Mouse (Mus musculus) liver, embryonic 11.5 days (tissue): ENCODE measurements around the gene Phf7. TPM values are rescaled to one million over a fixed set of nuclear protein-coding genes. Genes with fewer than 3 reads are reported as not detected.

Experiments used
- ATAC-seq: fragments of 200-750 bp; cut with Nextera tagmentation; replicated peaks from 2 replicates; pipeline ENCODE4 v1.8.0; 2017; ENCODE audit warnings: moderate number of reproducible peaks, mild to moderate bottlenecking, moderate TSS enrichment, moderate library complexity; ENCODE audit not compliant: low FRiP score
- DNase-seq: peaks from one replicate; pipeline ENCODE4 v3.0.0-alpha.2; 2017; ENCODE audit warnings: low spot score
- H3K27ac ChIP-seq: fragments of 300-500 bp; sonication (generic); 2 replicates; pipeline ENCODE4 v1.5.1; 2014; ENCODE audit warnings: mild to moderate bottlenecking, low read depth, low read length, control low read depth
- H3K27me3 ChIP-seq: fragments of 300-500 bp; sonication (generic); replicated peaks from 2 replicates; pipeline ENCODE4 v1.6.1; 2014; ENCODE audit warnings: low read length, mixed read lengths; ENCODE audit not compliant: control insufficient read depth, insufficient read depth
- H3K36me3 ChIP-seq: fragments of 300-500 bp; sonication (generic); 2 replicates; pipeline ENCODE4 v1.6.1; 2014; ENCODE audit warnings: mild to moderate bottlenecking, low read length, moderate library complexity, mixed read lengths; ENCODE audit not compliant: control insufficient read depth, insufficient read depth
- H3K4me1 ChIP-seq: fragments of 300-500 bp; sonication (generic); replicated peaks from 2 replicates; pipeline ENCODE4 v1.6.1; 2014; ENCODE audit warnings: low read length, mixed read lengths; ENCODE audit not compliant: control insufficient read depth, insufficient read depth
- H3K4me2 ChIP-seq: fragments of 300-500 bp; sonication (generic); 2 replicates; pipeline ENCODE4 v1.6.1; 2014; ENCODE audit warnings: mild to moderate bottlenecking, control low read depth, moderate library complexity
- H3K4me3 ChIP-seq: fragments of 300-500 bp; sonication (generic); 2 replicates; pipeline ENCODE4 v1.5.1; 2014; ENCODE audit warnings: low read depth, low read length, control low read depth
- H3K9ac ChIP-seq: fragments of 300-500 bp; sonication (generic); 2 replicates; pipeline ENCODE4 v1.6.1; 2014; ENCODE audit warnings: low read depth, low read length, control low read depth
- H3K9me3 ChIP-seq: fragments of 300-500 bp; sonication (generic); 2 replicates; pipeline ENCODE4 v1.6.1; 2016; ENCODE audit warnings: low read length, inconsistent platforms, mixed read lengths; ENCODE audit not compliant: control insufficient read depth
- WGBS: fragments of 180-500 bp; shearing (Covaris S2); extraction: QIAGEN DNeasy Blood & Tissue Kit; methylation state at CpG from one replicate; pipeline ENCODE4 v1.1.7; 2014; 5-methylcytosine and 5-hydroxymethylcytosine counted together
- polyA plus RNA-seq: library from polyadenylated mRNA; unstranded; fragments of >200 nt; fragmentation: Nextera tagmentation; extraction: Ambion mirVana; gene quantifications from 2 replicates; pipeline ENCODE4 v1.2.1, GENCODE M21; 2014

Phf7 gene
- polyA plus RNA-seq, 1 experiment from 2014 or later: 15.0 TPM

DNA sequence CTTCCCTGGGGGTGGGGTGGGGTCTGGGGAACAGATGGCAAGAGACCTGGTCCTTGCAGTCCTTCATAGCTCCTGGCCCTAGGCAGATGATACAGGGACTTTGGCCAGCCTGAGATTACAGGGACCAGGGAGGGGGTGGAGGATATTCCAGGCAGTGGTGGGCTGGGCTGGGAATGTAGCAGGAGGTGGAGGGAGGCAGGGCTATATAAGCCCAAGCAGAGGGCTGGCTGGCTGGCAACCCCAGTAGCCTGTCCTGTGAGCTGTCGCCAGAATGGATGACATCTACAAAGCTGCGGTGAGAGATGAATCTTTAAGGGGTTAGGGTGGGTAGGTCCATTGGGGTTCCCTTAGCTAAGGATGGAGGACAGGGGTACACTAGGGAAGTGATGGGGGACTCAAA is 43.0 kb downstream of the Phf7 start, which contains the start of gene Tnnc1:
TSS of gene Tnnc1 (plus strand) at position 229 of the 400 bp plus-strand sequence.
- H3K4me3 ChIP-seq: peak within 1 kb of the TSS; percentile 85

DNA sequence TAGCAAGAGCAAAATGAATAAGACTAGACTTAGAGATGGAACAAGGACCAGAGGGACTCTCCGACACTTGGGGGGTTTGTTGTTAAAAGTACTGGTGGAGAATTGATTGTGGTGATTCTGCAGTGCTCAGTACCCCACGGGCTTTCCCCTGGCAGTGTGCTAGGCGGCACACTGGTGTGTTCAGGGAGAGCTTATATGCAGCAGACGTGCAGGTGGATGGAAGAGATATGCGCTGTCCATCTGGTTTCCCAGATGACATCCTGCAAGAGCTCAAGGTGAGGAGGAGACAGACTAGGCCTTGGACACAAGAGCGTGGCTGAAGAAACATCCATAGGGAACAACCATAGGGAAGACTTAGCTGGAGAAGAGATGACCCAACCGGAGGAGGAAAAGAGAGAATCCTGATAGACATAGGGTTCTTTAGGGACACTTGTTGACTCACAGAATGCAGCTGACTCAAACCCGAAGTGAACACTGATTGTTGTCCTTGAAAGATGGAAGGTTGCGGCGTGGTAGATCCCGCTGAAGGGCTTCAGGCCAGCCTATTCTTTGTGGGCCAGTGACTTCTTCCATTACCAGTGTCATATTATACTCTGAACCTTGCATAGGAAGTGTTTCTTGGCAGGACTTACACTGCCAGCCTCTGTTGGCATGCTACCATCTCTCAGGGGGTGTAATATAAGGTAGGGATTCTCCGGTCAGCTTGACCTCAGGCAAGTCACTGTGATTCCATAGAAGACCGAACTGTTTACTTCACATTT is 43.9 kb downstream of the Phf7 start:
- no peak for DNase-seq
- Histone ChIP-seq H3K4me3 (peak overlapping the region; percentile 85), H3K36me3 (peaks cover 15% of the 10 kb centered on the region; the same call in 1 of the 2 replicates), H3K9ac (peak overlapping the region; percentile 96), H3K4me1 (peaks cover 18% of the 10 kb centered on the region), H3K4me2 (peak overlapping the region; percentile 93), H3K27me3 (no peaks in the 10 kb centered on the region), H3K27ac (0 out of 2 replicates have a peak overlapping the region, but pooled peaks have one; percentile 86), H3K9me3 (no peaks in the 10 kb centered on the region)
- peak; percentile 66 for ATAC-seq
- WGBS: 77% methylated on average over 13 of the region's 13 CpGs

More for the DNA sequence above, 43.0 kb downstream of the Phf7 start, which contains the start of gene Tnnc1:
- Histone ChIP-seq H3K4me1 (peaks cover 18% of the 10 kb centered on the region), H3K9ac (peak within 1 kb of the TSS; percentile 96), H3K9me3 (no peaks in the 10 kb centered on the region), H3K4me2 (peak within 1 kb of the TSS; percentile 93), H3K27ac (no peak within 1 kb of the TSS), H3K27me3 (no peaks in the 10 kb centered on the region), H3K36me3 (peaks cover 8% of the 10 kb centered on the region; the same call in 1 of the 2 replicates)
- no peak for DNase-seq
- WGBS: 74% methylated on average over 2 of the region's 2 CpGs
- ATAC-seq: no peak

DNA sequence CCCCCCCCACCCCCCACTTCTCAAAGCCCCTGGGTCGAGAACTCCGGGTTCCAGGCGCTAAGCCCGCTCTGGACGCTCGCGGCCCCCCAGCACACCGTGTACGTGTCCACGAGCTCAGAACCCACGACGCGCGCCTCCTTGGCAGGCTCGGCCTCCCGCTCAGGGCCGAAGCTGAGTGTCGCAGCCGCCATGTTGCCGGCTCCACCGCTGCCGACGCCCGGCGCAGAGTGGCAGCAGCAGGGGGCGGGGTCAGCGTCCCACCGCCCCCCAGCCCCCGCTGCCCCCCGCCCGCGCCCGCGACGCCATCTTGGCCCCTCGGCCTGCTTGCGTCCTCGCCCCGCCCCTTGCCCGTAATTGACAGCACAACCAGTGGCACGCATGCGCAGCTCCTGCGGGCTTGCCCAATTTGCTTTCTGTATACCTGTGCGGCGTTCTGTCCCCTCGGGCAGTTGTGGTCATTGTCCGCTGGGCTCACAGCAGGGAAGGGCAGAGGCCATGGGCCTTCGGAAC is 44.6 kb downstream of the Phf7 start:
- Histone ChIP-seq H3K9me3 (no peaks in the 10 kb centered on the region), H3K27ac (peak overlapping the region; percentile 86), H3K4me1 (peaks cover 18% of the 10 kb centered on the region), H3K4me2 (peak overlapping the region; percentile 93), H3K27me3 (no peaks in the 10 kb centered on the region), H3K4me3 (peak overlapping the region; percentile 85), H3K36me3 (peaks cover 21% of the 10 kb centered on the region; the same call in 1 of the 2 replicates), H3K9ac (peak overlapping the region; percentile 96)
- ATAC-seq (peak; percentile 78), DNase-seq (peak; percentile 88)
- under 1% methylated on average over 48 of the region's 48 CpGs for WGBS

DNA sequence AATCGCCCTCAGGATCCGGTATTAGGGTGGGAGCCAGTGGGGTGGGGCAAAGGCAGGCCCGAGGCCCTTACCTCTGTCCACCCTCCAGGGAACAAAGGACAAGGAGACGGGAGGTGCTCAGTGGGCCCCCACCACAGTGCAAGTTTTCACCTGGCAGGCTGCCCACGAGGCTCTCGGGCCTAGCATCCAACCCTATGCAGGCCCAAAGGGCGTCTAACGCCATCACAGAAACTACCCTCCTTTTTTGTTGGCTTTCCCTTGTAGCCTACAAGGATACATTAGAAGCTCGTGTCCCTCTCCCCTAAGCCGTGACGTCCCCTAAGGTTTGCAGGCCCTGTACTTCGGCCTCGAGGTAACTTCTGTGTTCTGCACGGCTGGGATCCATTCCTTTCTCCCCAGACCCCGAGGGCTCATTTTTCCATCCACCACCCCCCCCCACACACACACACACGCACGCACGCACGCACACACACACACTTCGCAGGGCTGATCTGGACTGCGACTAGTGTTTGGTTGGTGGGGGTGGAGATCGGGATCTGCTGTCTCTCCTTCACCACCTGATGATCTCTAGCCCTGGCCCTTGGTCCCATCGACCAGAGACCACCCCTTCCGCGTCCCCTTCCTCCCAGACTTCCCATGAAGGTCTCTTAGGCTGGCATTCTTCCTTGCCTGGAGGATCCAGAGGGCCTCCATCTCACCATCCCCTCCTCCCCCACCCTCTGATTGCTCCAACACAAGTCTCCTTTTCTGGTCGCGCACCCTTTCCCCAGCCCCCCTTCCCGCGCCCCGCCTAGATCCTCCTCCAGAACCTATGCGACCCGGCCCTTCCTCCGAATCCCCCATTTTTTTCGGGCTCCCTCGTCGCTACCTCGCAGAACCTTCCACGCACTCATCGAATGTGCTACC is 45.3 kb downstream of the Phf7 start:
- ATAC-seq (peak; percentile 44), DNase-seq (peak; percentile 70)
- H3K9me3 ChIP-seq: no peaks in the 10 kb centered on the region
- H3K36me3 ChIP-seq: peaks cover 23% of the 10 kb centered on the region
- peak overlapping the region; percentile 86 for H3K27ac ChIP-seq
- H3K9ac ChIP-seq: peak overlapping the region; percentile 96
- whole genome bisulfite sequencing: under 1% methylated on average over 39 of the region's 39 CpGs
- no peaks in the 10 kb centered on the region for H3K27me3 ChIP-seq
- peak overlapping the region; percentile 85 for H3K4me3 ChIP-seq
- H3K4me2 ChIP-seq: peak overlapping the region; percentile 93
- peaks cover 18% of the 10 kb centered on the region for H3K4me1 ChIP-seq

DNA sequence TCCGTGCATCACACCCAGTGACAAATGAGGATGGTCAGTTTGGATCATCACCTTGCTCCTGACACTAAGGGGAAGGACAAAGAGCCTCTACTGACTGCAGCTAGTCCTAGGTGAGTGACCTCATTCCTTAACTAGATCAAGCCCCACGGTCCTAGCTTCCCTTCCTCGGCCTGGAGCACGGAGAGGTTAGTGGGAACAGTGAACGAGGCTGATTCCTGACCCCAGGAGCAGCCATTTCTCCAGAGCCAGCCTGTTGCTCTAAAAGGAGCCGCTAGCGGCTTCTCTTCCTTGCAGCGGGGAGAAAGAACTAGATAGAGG is 45.9 kb downstream of the Phf7 start:
- Histone ChIP-seq H3K4me3 (peak overlapping the region; percentile 85), H3K27me3 (no peaks in the 10 kb centered on the region), H3K4me1 (peaks cover 18% of the 10 kb centered on the region), H3K4me2 (peak overlapping the region; percentile 93), H3K27ac (peak overlapping the region; percentile 86), H3K9me3 (no peaks in the 10 kb centered on the region), H3K9ac (peak overlapping the region; percentile 96), H3K36me3 (peaks cover 28% of the 10 kb centered on the region)
- ATAC-seq (no peak), DNase-seq (no peak)
- WGBS: 19% methylated on average over 8 of the region's 8 CpGs

DNA sequence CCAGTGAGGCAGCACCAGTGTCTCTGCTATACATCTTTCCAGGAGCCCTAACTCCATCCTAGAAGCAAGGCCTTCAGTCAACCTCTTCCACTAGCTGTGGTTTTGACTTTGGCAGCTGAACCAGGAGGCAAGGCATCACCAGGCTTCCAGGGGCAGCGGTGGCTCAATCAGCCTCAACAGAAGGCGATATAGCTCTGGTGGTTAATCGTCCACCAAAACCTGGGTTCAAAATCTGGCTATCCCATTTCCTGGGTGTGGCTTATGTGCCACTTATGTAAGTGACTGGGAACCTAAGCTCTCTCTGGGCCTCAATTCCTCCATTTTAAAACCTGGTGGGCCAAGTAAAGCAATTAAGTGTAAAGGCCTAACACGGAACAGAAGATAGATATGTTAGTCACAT is 46.3 kb downstream of the Phf7 start:
- Histone ChIP-seq H3K9ac (peak overlapping the region; percentile 96), H3K9me3 (no peaks in the 10 kb centered on the region), H3K4me3 (peak overlapping the region; percentile 85), H3K27ac (peak overlapping the region; percentile 86; the same call in 1 of the 2 replicates), H3K27me3 (no peaks in the 10 kb centered on the region), H3K36me3 (peaks cover 31% of the 10 kb centered on the region), H3K4me1 (peaks cover 18% of the 10 kb centered on the region), H3K4me2 (peak overlapping the region; percentile 93)
- DNase-seq (no peak), ATAC-seq (no peak)
- 55% methylated on average over 4 of the region's 4 CpGs for WGBS

DNA sequence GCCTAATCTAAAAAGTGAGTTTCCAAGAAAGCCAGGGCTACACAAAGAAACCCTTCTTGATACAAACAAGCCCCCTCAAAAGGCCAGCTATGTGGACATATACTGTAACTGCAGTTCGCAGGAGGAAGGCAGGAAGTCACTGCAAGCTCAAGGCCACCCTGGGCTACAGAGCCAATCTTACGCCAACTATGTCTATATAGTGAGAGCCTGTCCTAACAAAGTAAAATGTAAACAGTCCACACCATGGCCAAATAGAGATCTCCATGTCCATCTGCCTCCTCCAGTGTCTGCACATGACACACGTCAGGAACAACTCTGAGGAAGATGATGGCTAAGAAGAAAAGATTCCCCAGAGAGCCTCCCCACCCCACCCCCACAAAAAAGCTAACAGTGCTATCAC is 51.1 kb downstream of the Phf7 start:
- WGBS: 80% methylated on average over 3 of the region's 3 CpGs
- no peaks in the 10 kb centered on the region for H3K27me3 ChIP-seq
- peaks cover 11% of the 10 kb centered on the region for H3K4me1 ChIP-seq
- 0 out of 2 replicates have a peak, but pooled peaks have one; percentile 25 for ATAC-seq
- H3K4me2 ChIP-seq: no peak overlapping the region
- H3K4me3 ChIP-seq: no peak overlapping the region
- peaks cover 38% of the 10 kb centered on the region for H3K36me3 ChIP-seq
- no peaks in the 10 kb centered on the region for H3K9me3 ChIP-seq
- no peak overlapping the region for H3K9ac ChIP-seq
- H3K27ac ChIP-seq: no peak overlapping the region
- no peak for DNase-seq

DNA sequence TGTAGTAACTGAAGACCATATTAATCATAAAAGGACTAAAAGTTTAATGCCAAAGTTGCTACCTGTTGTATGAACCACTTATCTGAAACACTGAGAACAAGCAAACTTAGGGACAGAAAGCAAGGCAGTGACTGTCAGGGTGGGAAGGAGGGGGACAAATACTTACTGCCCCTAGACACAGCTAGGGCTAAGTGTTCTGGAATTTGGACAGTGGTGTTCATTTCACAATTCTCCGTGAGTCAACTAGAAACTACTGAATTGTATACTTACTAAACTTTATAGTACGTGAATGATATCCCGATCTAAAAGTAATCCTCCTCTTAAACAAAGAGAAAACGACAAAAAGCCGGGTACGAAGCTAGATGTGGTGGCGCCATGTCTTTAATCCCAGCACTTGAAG is 51.5 kb downstream of the Phf7 start:
- no peak overlapping the region for H3K27ac ChIP-seq
- no peak overlapping the region for H3K4me2 ChIP-seq
- H3K27me3 ChIP-seq: no peaks in the 10 kb centered on the region
- no peaks in the 10 kb centered on the region for H3K9me3 ChIP-seq
- DNase-seq (no peak), ATAC-seq (no peak)
- no peak overlapping the region for H3K9ac ChIP-seq
- H3K4me3 ChIP-seq: no peak overlapping the region
- H3K4me1 ChIP-seq: peaks cover 12% of the 10 kb centered on the region
- peaks cover 40% of the 10 kb centered on the region for H3K36me3 ChIP-seq
- 89% methylated on average over 7 of the region's 7 CpGs for WGBS
